Mouse (Mus musculus) v-Abl transformed pro-B cells (cell line): Measurements from ENCODE around the gene Pgls.

Source experiments
- in situ Hi-C, 2 experiments: fragments of 400-800 bp; cut with MboI; formaldehyde crosslinking; loops; one replicate each; pipeline ENCODE4 v1.15.1; 2025; ENCODE audit not compliant: unreplicated experiment in 2 of 2

Pgls gene

GRCm38 (mm10) chr8:71568941-71569340 is 23.0 kb upstream of the Pgls start:
- in situ Hi-C loops: no loop called here

- in situ Hi-C loops: no loop called here
Measured at GRCm38 (mm10) chr8:71569366-71570290, 22.3 kb upstream of the Pgls start.

- in situ Hi-C loops: no loop called here
Measured at GRCm38 (mm10) chr8:71570291-71570954, 21.6 kb upstream of the Pgls start.

- in situ Hi-C loops: no loop called here
Measured at GRCm38 (mm10) chr8:71572077-71572476, 19.9 kb upstream of the Pgls start.

GRCm38 (mm10) chr8:71572847-71573633 is 18.9 kb upstream of the Pgls start:
- in situ Hi-C loops: no loop called here

GRCm38 (mm10) chr8:71574426-71574825 is 17.6 kb upstream of the Pgls start:
- in situ Hi-C loops: no loop called here

GRCm38 (mm10) chr8:71575020-71575419 is 17.0 kb upstream of the Pgls start:
- in situ Hi-C loops: no loop called here

GRCm38 (mm10) chr8:71577856-71578387 is 14.1 kb upstream of the Pgls start:
- in situ Hi-C loops: no loop called here

GRCm38 (mm10) chr8:71579009-71579408 is 13.0 kb upstream of the Pgls start:
- in situ Hi-C loops: no loop called here

- in situ Hi-C loops: no loop called here
Measured at GRCm38 (mm10) chr8:71579476-71579875, 12.5 kb upstream of the Pgls start.

GRCm38 (mm10) chr8:71580201-71580600 is 11.8 kb upstream of the Pgls start:
- in situ Hi-C loops: no loop called here

GRCm38 (mm10) chr8:71586891-71587290 is 5.1 kb upstream of the Pgls start:
- in situ Hi-C loops: no loop called here

- in situ Hi-C loops: no loop called here
Measured at GRCm38 (mm10) chr8:71588762-71589161, 3.2 kb upstream of the Pgls start.

GRCm38 (mm10) chr8:71591017-71591416 is 959 bp upstream of the Pgls start:
- in situ Hi-C loops: no loop called here

GRCm38 (mm10) chr8:71592374-71593170 is 596 bp downstream of the Pgls start:
- in situ Hi-C loops: no loop called here

- in situ Hi-C loops: no loop called here
Measured at GRCm38 (mm10) chr8:71593556-71594323, 1.8 kb downstream of the Pgls start.

GRCm38 (mm10) chr8:71594324-71594722 is 2.3 kb downstream of the Pgls start:
- in situ Hi-C loops: no loop called here

- in situ Hi-C loops: loop anchor here (5.0 kb wide), 2 partner anchors 34 to 36 kb away; no protein-coding TSS in a partner anchor
Measured at GRCm38 (mm10) chr8:71595862-71596261, 3.9 kb downstream of the Pgls start.

GRCm38 (mm10) chr8:71596384-71596783 is 4.4 kb downstream of the Pgls start:
- in situ Hi-C loops: loop anchor here (5.0 kb wide), 2 partner anchors 34 to 36 kb away; no protein-coding TSS in a partner anchor
